In the genomic region with DNA sequence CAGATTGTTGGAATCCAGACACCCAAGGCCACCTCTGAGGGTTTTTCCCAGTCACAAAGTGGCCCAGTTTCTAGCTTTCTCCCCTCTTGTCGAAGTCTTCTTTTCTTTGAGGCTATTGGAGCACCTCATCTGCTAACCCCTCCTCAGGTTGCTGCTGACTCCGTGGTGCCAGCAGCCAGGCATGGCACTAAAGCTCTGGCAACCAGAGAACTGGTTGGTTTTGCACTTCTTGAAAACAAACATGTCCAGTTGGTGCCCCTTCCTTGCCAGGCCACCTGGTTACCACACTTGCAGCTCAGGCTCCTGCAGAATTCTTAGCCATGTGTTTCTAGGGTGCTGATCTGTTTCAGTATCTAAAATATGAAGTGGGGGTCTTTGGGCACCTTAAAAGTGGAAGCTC, we compare ENCODE assay signal across 13 mouse cellular contexts. TPM values are rescaled to one million over a fixed set of nuclear protein-coding genes. Genes with fewer than 3 reads are reported as not detected.
DNase-seq lines count a peak whose midpoint lies in the region; ATAC-seq and TF ChIP-seq lines count a peak whose summit lies in the region.
"Had no signal": no experiment of that assay in that cellular context is flagged by ENCODE, and none has a peak within 500 bp of the region (broad histone marks: within the 10 kb centered on the region; RNA-seq: fewer than 3 reads in every experiment).

No protein-coding gene starts in this region.

- 0 out of 2 replicates have a peak overlapping the region, but pooled peaks have one; percentile 24 for H3K9ac ChIP-seq in heart, embryonic 13.5 days
- no peak overlapping the region for H3K9ac ChIP-seq in midbrain, embryonic 14.5 days (replicated peaks; ENCODE audit: low read length)
- H3K9ac ChIP-seq in midbrain, embryonic 11.5 days (ENCODE audit: low read length): no peak overlapping the region
- no peak overlapping the region for H3K9ac ChIP-seq in forebrain, embryonic 13.5 days
- H3K9ac ChIP-seq: lung, embryonic 15.5 days had no signal

- ATAC-seq in heart, embryonic 13.5 days (ENCODE audit: extremely low read depth, insufficient number of reproducible peaks, low FRiP score, low TSS enrichment): no peak
- ATAC-seq in midbrain, embryonic 14.5 days (ENCODE audit: low FRiP score, low TSS enrichment): no peak
- no peak for ATAC-seq in midbrain, embryonic 11.5 days (ENCODE audit: low FRiP score)
- ATAC-seq in forebrain, embryonic 13.5 days: no peak

- H3K36me3 ChIP-seq in heart, embryonic 13.5 days: peaks cover 38% of the 10 kb centered on the region
- peaks cover 20% of the 10 kb centered on the region for H3K36me3 ChIP-seq in midbrain, embryonic 14.5 days (ENCODE audit: control insufficient read depth, insufficient read depth, low read length)
- 0 out of 2 replicates have a peak, but pooled peaks cover 3% of the 10 kb centered on the region for H3K36me3 ChIP-seq in midbrain, embryonic 11.5 days (ENCODE audit: control insufficient read depth, insufficient read depth, low read length)
- peaks cover 15% of the 10 kb centered on the region for H3K36me3 ChIP-seq in forebrain, embryonic 13.5 days (ENCODE audit: poor library complexity, severe bottlenecking)
- H3K36me3 ChIP-seq in small intestine, adult 2 months (ENCODE audit: control insufficient read depth, insufficient read depth, low read length): peaks cover 41% of the 10 kb centered on the region

- 86% methylated on average over 2 of the region's 2 CpGs for WGBS in heart, embryonic 13.5 days
- WGBS in midbrain, embryonic 14.5 days: 94% methylated on average over 2 of the region's 2 CpGs
- WGBS in midbrain, embryonic 11.5 days: 89% methylated on average over 2 of the region's 2 CpGs
- 92% methylated on average over 2 of the region's 2 CpGs for WGBS in forebrain, embryonic 13.5 days
- WGBS in small intestine, adult 2 months: 68% methylated on average over 2 of the region's 2 CpGs

- no peak for DNase-seq in heart, adult 9 months (ENCODE audit: low spot score in 2 of 2)
- no peak for DNase-seq in midbrain, embryonic 14.5 days
- DNase-seq in midbrain, embryonic 11.5 days (ENCODE audit: low spot score, missing footprints): no peak
- DNase-seq in urinary bladder, postnatal 14 days (ENCODE audit: low spot score): no peak
- DNase-seq: cerebellum, adult 11-12 months; heart, adult 18-20 months; kidney, postnatal 14 days; thymus, adult 2 months had no signal

- TF ChIP-seq CTCF in small intestine, adult 2 months (IDR thresholded peaks at IDR 0.05; ENCODE audit: extremely low read depth, insufficient read length, insufficient replicate concordance, low read depth, low read length): no peak

- peak overlapping the region; percentile 15; the same call in 1 of the 2 replicates for H3K27ac ChIP-seq in heart, embryonic 13.5 days (replicated peaks)
- H3K27ac ChIP-seq in midbrain, embryonic 14.5 days (replicated peaks; ENCODE audit: low read depth, low read length): 0 out of 2 replicates have a peak overlapping the region, but pooled peaks have one; percentile 71
- H3K27ac ChIP-seq in midbrain, embryonic 11.5 days (ENCODE audit: low read depth, low read length): no peak overlapping the region
- peak overlapping the region; percentile 84 for H3K27ac ChIP-seq in forebrain, embryonic 13.5 days
- H3K27ac ChIP-seq in small intestine, adult 2 months (ENCODE audit: insufficient read depth, low read depth, low read length): peak overlapping the region; percentile 17; the same call in 1 of the 2 replicates
- H3K27ac ChIP-seq: lung, embryonic 15.5 days had no signal

- H3K27me3 ChIP-seq in heart, embryonic 13.5 days (replicated peaks): no peaks in the 10 kb centered on the region
- no peaks in the 10 kb centered on the region for H3K27me3 ChIP-seq in midbrain, embryonic 14.5 days (ENCODE audit: control insufficient read depth, insufficient read depth, low read length)
- no peaks in the 10 kb centered on the region for H3K27me3 ChIP-seq in midbrain, embryonic 11.5 days (ENCODE audit: control insufficient read depth, insufficient read depth, low read length)
- no peaks in the 10 kb centered on the region for H3K27me3 ChIP-seq in forebrain, embryonic 13.5 days
- no peaks in the 10 kb centered on the region for H3K27me3 ChIP-seq in small intestine, adult 2 months (ENCODE audit: control insufficient read depth, insufficient read depth, low read length)
- H3K27me3 ChIP-seq: lung, embryonic 15.5 days; megakaryocyte, embryonic 14.5 days had no signal

- H3K4me3 ChIP-seq in heart, embryonic 13.5 days: no peak overlapping the region
- no peak overlapping the region for H3K4me3 ChIP-seq in midbrain, embryonic 14.5 days (replicated peaks; ENCODE audit: low read depth, low read length)
- no peak overlapping the region for H3K4me3 ChIP-seq in midbrain, embryonic 11.5 days (ENCODE audit: low read depth, low read length)
- H3K4me3 ChIP-seq in forebrain, embryonic 13.5 days: no peak overlapping the region
- H3K4me3 ChIP-seq in small intestine, adult 2 months (ENCODE audit: low read depth, low read length): no peak overlapping the region
- H3K4me3 ChIP-seq: lung, embryonic 15.5 days; megakaryocyte, embryonic 14.5 days had no signal

- H3K9me3 ChIP-seq in heart, embryonic 13.5 days: no peaks in the 10 kb centered on the region
- H3K9me3 ChIP-seq in midbrain, embryonic 14.5 days (ENCODE audit: control insufficient read depth, low read length): no peaks in the 10 kb centered on the region
- no peaks in the 10 kb centered on the region for H3K9me3 ChIP-seq in midbrain, embryonic 11.5 days (ENCODE audit: control insufficient read depth, low read length)
- H3K9me3 ChIP-seq in forebrain, embryonic 13.5 days (replicated peaks): no peaks in the 10 kb centered on the region
- H3K9me3 ChIP-seq: lung, embryonic 15.5 days; megakaryocyte, embryonic 14.5 days had no signal

- peaks cover 96% of the 10 kb centered on the region for H3K4me1 ChIP-seq in heart, embryonic 13.5 days
- H3K4me1 ChIP-seq in midbrain, embryonic 14.5 days (ENCODE audit: control insufficient read depth, insufficient read depth, low read length): peaks cover 25% of the 10 kb centered on the region
- H3K4me1 ChIP-seq in midbrain, embryonic 11.5 days (ENCODE audit: control insufficient read depth, insufficient read depth, low read length): peaks cover 6% of the 10 kb centered on the region
- peaks cover 58% of the 10 kb centered on the region for H3K4me1 ChIP-seq in forebrain, embryonic 13.5 days
- H3K4me1 ChIP-seq in small intestine, adult 2 months (ENCODE audit: control insufficient read depth, insufficient read depth, insufficient read length, low read length): peaks cover 59% of the 10 kb centered on the region

- TF ChIP-seq POLR2A in small intestine, adult 2 months (IDR thresholded peaks at IDR 0.05; ENCODE audit: low read depth, low read length): no peak

- no peak overlapping the region for H3K4me2 ChIP-seq in heart, embryonic 13.5 days
- no peak overlapping the region for H3K4me2 ChIP-seq in midbrain, embryonic 14.5 days (ENCODE audit: low read length)
- H3K4me2 ChIP-seq in midbrain, embryonic 11.5 days: no peak overlapping the region
- H3K4me2 ChIP-seq in forebrain, embryonic 13.5 days: no peak overlapping the region
- H3K4me2 ChIP-seq: lung, embryonic 15.5 days had no signal

RNA-seq across cellular contexts. Expression of a gene that starts 52.8 kb away (rescaled TPM):
- polyA plus RNA-seq in heart, embryonic 13.5 days (2015; fragmentation: Nextera tagmentation; extraction: Ambion mirVana): 376 and 386 TPM in 2 replicates
- polyA plus RNA-seq in midbrain, embryonic 14.5 days (2014; fragmentation: Nextera tagmentation; extraction: Ambion mirVana): 250 and 281 TPM in 2 replicates
- 244 and 249 TPM in 2 replicates for polyA plus RNA-seq in midbrain, embryonic 11.5 days (2014; fragmentation: Nextera tagmentation; extraction: Ambion mirVana)
- polyA plus RNA-seq in forebrain, embryonic 13.5 days (2015; fragmentation: Nextera tagmentation; extraction: Ambion mirVana): 309 TPM in 2 replicates
- polyA plus RNA-seq in small intestine, adult 2 months (2012; rRNA removed): 159 and 390 TPM in 2 replicates
